Mouse (Mus musculus): ENCODE measurements around the gene Dcbld1. TPM values are rescaled to one million over a fixed set of nuclear protein-coding genes. Genes with fewer than 3 reads are reported as not detected.
"Not testable (repeated sequence)": the region's sequence is repeated elsewhere in the genome, so short reads cannot be mapped to it uniquely, and the experiment has no call there.

The Dcbld1 gene
- polyA plus RNA-seq, 1 experiment from 2014 or later = 4.4 TPM

DNA sequence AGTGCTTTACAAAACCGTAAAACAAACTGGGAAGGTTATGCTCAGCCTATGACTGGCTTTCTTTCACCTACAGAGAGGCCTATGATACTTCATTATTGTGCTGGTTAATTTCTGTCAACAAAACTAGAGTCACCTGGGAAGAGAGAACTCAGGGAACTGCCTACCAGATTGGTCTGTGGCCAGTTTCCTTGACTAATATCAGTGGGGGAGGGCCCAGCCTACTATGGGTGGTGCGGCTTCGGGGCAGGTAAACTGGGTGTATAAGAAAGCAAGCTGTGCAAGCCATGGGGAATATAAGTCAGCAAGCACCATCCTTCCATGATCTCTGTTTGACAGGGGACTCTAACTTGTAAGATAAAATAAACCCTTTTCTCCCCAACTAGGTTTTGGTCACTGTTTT lies 47.2 kb downstream of the Dcbld1 start:
- no peak overlapping the region for H3K4me2 ChIP-seq
- 73% methylated on average over 3 of the region's 3 CpGs for WGBS (ENCODE audit: insufficient replicate concordance)

DNA sequence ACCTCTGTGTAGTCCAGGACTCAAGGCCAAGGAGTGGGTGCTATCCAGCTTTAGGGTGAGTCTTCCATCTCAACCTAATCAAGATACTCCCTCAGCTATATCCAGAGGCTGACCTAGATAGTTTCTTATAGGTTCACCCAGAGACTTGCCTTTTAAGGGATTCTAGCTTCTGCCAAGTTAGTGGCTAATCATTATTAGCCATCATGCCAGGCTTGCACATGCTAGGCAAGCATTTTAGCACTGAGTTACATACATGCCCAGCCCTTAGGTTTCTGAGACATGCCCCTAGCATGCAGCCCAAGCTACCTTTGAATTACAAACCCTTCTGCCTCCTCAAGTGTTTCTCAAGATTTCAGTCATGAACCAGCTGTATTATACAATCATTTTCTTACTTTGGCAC lies 47.9 kb downstream of the Dcbld1 start:
- Histone ChIP-seq H3K4me2 (no peak overlapping the region), H3K36me3 (replicated peaks) (no peaks in the 10 kb centered on the region), H3K27ac (replicated peaks) (no peak overlapping the region), H3K4me3 (replicated peaks) (no peak overlapping the region), H3K27me3 (no peaks in the 10 kb centered on the region), H3K9ac (no peak overlapping the region), H3K9me3 (replicated peaks) (no peaks in the 10 kb centered on the region), H3K4me1 (replicated peaks) (0 out of 2 replicates have a peak, but pooled peaks cover 3% of the 10 kb centered on the region)
- ATAC-seq (ENCODE audit: insufficient read depth) = no peak

More for the DNA sequence above, 47.2 kb downstream of the Dcbld1 start:
- Histone ChIP-seq H3K9ac (no peak overlapping the region), H3K27me3 (no peaks in the 10 kb centered on the region), H3K4me1 (replicated peaks) (0 out of 2 replicates have a peak, but pooled peaks cover 3% of the 10 kb centered on the region), H3K27ac (replicated peaks) (no peak overlapping the region), H3K4me3 (replicated peaks) (no peak overlapping the region), H3K9me3 (replicated peaks) (no peaks in the 10 kb centered on the region), H3K36me3 (replicated peaks) (no peaks in the 10 kb centered on the region)
- no peak for ATAC-seq (ENCODE audit: insufficient read depth)

DNA sequence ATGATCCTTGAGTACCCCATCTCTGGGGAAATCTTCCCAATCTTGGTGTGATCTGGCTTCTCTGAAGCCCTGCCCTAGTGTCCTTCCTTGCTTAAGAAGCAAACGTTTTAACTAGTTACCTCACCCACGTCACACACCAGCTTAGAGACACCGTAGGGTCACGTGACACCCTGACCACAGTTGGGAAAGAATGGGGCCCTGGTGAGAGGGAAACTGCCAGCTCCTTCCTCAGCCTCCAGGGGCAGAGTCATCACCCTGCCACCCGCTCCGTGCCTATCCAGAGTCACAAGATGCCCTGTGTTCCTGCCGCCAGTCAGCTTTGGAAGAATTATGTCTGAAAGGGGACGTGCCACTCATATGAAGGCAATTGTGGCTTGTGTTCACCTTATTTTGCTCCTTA lies 51.2 kb downstream of the Dcbld1 start:
- no peaks in the 10 kb centered on the region for H3K36me3 ChIP-seq (replicated peaks)
- H3K9ac ChIP-seq = no peak overlapping the region
- H3K4me3 ChIP-seq (replicated peaks) = no peak overlapping the region
- H3K4me2 ChIP-seq = no peak overlapping the region
- 0 out of 2 replicates have a peak, but pooled peaks cover 3% of the 10 kb centered on the region for H3K4me1 ChIP-seq (replicated peaks)
- peak; percentile 34; the same call in 1 of the 2 replicates for ATAC-seq (ENCODE audit: insufficient read depth)
- 26% methylated on average over 8 of the region's 8 CpGs for WGBS (ENCODE audit: insufficient replicate concordance)
- no peaks in the 10 kb centered on the region for H3K9me3 ChIP-seq (replicated peaks)
- no peaks in the 10 kb centered on the region for H3K27me3 ChIP-seq
- H3K27ac ChIP-seq (replicated peaks) = no peak overlapping the region

DNA sequence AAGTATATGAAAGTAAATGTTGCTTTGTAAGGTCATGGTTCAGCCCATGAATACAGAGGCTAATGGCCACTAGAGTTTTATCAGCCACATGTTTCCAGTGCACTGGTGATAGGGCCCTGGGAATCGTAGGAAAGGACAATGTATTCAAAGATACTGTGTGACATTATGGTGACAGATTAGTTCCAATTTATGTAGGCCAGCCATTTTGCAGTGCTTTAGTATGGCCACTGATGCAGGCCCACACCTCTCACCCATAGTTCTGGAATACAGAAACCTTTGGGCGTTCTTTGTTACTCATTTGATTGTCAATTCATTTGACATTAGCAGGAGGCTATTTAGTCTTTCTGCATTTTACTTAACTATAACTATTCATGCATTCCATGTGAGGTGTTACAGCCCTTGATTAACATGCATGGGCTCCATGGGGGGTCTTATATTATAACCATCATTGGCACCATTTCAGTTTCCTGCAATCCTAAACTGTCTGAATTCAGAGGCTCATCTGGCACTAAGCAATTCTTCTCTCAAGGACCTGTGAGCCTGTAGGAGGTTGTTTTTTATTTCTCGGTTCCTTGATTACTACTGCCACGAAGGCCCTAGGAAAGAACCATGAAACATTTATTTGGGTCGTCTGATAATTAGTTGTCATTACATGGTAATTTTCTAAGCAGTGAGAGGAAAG lies 54.6 kb downstream of the Dcbld1 start:
- H3K9me3 ChIP-seq (replicated peaks) = no peaks in the 10 kb centered on the region
- ATAC-seq (ENCODE audit: insufficient read depth) = no peak
- H3K27ac ChIP-seq (replicated peaks) = no peak overlapping the region
- H3K36me3 ChIP-seq (replicated peaks) = no peaks in the 10 kb centered on the region
- no peak overlapping the region for H3K4me2 ChIP-seq
- H3K27me3 ChIP-seq = no peaks in the 10 kb centered on the region
- 0 out of 2 replicates have a peak, but pooled peaks cover 3% of the 10 kb centered on the region for H3K4me1 ChIP-seq (replicated peaks)
- H3K4me3 ChIP-seq (replicated peaks) = no peak overlapping the region
- 59% methylated on average over 5 of the region's 5 CpGs for WGBS (ENCODE audit: insufficient replicate concordance)
- no peak overlapping the region for H3K9ac ChIP-seq

DNA sequence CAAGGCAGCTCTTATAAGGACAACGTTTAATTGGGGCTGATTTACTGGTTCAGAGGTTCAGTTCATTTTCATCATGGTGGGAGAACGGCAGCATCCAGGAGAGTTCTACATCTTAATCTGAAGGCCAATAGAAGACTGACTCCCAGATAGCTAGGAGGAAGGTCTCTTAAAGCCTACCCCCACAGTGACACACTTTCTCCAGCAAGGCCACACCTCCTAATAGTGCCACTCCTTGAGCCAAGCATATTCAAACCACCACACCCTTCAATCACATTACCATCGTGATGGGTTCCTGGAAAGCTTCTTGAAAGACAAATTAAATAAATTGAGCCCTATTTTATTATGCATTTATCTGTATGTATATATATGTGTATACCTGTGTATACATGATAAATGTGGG lies 55.8 kb downstream of the Dcbld1 start:
- WGBS (ENCODE audit: insufficient replicate concordance) = 78% methylated on average over 3 of the region's 3 CpGs
- ATAC-seq (ENCODE audit: insufficient read depth) = no peak

DNA sequence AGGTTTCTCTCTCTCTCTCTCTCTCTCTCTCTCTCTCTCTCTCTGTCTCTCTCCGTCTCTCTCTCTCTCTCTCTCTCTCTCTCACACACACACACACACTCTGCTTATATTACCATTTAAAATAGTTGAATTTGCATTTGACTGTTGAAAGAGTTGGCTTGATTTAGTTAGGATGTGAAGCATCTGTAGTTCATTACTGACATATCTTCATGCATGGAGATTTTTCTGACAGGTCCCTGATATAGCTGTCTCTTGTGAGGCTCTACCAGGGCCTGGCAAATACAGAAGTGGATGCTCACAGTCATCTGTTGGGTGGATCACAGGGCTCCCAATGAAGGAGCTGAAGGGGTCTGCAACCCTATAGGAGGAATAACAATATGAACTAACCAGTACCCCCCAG lies 59.0 kb downstream of the Dcbld1 start:
- not testable (repeated sequence) for H3K4me1 ChIP-seq (replicated peaks); H3K4me2 ChIP-seq; H3K9me3 ChIP-seq (replicated peaks); H3K27ac ChIP-seq (replicated peaks); ATAC-seq (ENCODE audit: insufficient read depth); H3K4me3 ChIP-seq (replicated peaks); H3K27me3 ChIP-seq; H3K36me3 ChIP-seq (replicated peaks); H3K9ac ChIP-seq
- 50% methylated on average over 1 of the region's 1 CpGs for WGBS (ENCODE audit: insufficient replicate concordance)

More for the DNA sequence above, 55.8 kb downstream of the Dcbld1 start:
- H3K36me3 ChIP-seq (replicated peaks) = no peaks in the 10 kb centered on the region
- H3K4me3 ChIP-seq (replicated peaks) = no peak overlapping the region
- 0 out of 2 replicates have a peak, but pooled peaks cover 3% of the 10 kb centered on the region for H3K4me1 ChIP-seq (replicated peaks)
- H3K27ac ChIP-seq (replicated peaks) = no peak overlapping the region
- H3K9ac ChIP-seq = no peak overlapping the region
- no peaks in the 10 kb centered on the region for H3K9me3 ChIP-seq (replicated peaks)
- no peaks in the 10 kb centered on the region for H3K27me3 ChIP-seq
- no peak overlapping the region for H3K4me2 ChIP-seq

DNA sequence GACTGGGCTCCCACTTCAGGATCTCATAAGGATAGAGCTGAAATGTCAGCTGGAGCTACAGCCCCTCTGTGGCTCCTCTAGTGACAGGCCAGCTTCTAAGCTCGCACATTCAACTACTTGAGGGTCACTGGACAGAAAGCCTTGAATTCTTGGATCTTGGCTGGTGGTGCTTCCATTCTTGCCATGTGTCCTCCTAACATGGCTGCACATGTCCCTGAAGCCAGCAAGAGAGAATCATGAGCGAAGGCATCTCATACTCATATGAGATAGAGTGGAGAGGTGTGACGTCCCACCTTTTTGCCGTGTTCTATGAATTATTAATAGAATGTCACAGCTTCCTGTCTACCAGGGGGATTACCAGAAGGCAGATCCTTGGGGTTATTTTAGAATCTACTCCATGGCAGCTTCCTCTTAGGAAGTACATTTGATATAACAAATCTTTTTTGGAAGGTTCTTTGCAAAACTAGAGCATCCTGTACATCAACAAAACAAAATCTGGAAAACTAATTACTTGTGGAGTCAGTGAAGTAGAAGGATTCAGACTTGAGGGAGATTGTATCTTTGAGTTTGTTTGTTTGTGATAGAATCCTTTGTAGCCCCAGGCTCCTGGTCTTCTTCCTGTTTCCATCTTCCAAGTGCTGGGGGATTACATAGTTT lies 60.6 kb downstream of the Dcbld1 start:
- 56% methylated on average over 4 of the region's 4 CpGs for WGBS (ENCODE audit: insufficient replicate concordance)
- H3K9me3 ChIP-seq (replicated peaks) = no peaks in the 10 kb centered on the region
- H3K27me3 ChIP-seq = no peaks in the 10 kb centered on the region
- H3K36me3 ChIP-seq (replicated peaks) = no peaks in the 10 kb centered on the region
- no peaks in the 10 kb centered on the region; the same call in 1 of the 2 replicates for H3K4me1 ChIP-seq (replicated peaks)
- no peak overlapping the region for H3K27ac ChIP-seq (replicated peaks)
- H3K4me3 ChIP-seq (replicated peaks) = no peak overlapping the region
- H3K4me2 ChIP-seq = no peak overlapping the region
- no peak overlapping the region for H3K9ac ChIP-seq
- no peak for ATAC-seq (ENCODE audit: insufficient read depth)

DNA sequence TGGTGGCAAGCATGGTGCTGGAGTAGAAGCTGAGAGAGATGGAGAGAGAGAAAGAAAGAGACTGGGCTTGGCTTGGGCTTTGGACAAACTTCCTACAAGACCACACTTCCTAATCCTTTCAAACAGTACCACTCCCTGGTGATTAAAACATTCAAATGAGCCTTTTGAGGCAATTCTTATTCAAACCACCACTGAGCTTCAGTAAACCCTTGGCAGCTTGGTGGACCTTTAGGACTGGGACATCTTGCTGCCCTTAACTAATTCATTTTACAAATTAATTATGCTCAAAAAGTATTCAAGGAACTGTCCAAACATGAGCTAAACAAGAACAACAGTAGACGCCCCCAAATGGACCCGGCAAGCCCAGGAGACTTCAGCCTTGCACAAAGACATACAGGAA lies 62.5 kb downstream of the Dcbld1 start:
- Histone ChIP-seq H3K4me3 (replicated peaks) (no peak overlapping the region), H3K27me3 (no peaks in the 10 kb centered on the region), H3K9ac (no peak overlapping the region), H3K36me3 (replicated peaks) (no peaks in the 10 kb centered on the region), H3K27ac (replicated peaks) (no peak overlapping the region), H3K4me2 (no peak overlapping the region), H3K4me1 (replicated peaks) (no peaks in the 10 kb centered on the region; the same call in 1 of the 2 replicates), H3K9me3 (replicated peaks) (no peaks in the 10 kb centered on the region)
- no peak for ATAC-seq (ENCODE audit: insufficient read depth)
- 67% methylated on average over 2 of the region's 2 CpGs for WGBS (ENCODE audit: insufficient replicate concordance)

DNA sequence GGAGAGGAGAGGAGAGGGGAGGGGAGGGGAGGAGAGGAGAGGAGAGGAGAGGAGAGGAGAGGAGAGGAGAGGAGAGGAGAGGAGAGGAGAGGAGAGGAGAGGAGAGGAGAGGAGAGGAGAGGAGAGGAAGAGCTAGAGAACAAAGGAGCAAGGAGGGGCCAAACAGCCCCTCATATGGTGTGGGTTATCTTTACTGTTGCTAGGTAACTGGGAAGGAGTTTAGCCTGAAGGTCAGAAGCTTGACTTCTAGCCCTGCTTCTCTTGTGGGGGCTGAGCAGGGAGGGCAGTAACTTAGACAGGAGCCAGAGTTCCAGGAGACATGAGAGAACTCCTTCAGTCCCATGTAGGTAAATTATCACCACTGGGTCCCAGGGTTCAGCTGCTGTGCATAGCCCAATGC lies 65.1 kb downstream of the Dcbld1 start:
- not testable (repeated sequence) for H3K4me3 ChIP-seq (replicated peaks); H3K36me3 ChIP-seq (replicated peaks); H3K9ac ChIP-seq; H3K27me3 ChIP-seq; H3K27ac ChIP-seq (replicated peaks); H3K9me3 ChIP-seq (replicated peaks); H3K4me2 ChIP-seq; ATAC-seq (ENCODE audit: insufficient read depth); H3K4me1 ChIP-seq (replicated peaks)

DNA sequence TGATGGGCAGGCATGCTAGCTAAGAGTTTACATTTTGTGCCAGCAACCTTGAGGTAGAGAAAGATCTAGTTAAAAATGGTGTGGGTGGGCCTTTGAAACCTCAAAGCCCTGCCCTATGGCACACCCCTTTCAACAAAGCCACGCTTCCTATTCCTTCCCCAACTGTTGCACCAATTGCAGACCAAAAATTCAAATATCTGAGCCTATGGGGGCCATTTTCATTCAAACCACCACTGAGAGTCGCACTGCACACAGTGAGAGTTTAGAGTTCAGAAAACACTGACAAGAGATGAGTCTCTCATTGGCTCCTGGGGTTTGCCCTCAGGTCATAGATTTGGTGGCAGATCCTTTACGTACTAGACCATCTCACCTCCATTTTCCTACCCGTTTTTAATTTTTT lies 68.3 kb downstream of the Dcbld1 start:
- Histone ChIP-seq H3K27me3 (no peaks in the 10 kb centered on the region), H3K9me3 (replicated peaks) (no peaks in the 10 kb centered on the region), H3K27ac (replicated peaks) (no peak overlapping the region), H3K4me2 (no peak overlapping the region), H3K4me1 (replicated peaks) (no peaks in the 10 kb centered on the region; the same call in 1 of the 2 replicates), H3K36me3 (replicated peaks) (0 out of 2 replicates have a peak, but pooled peaks cover 4% of the 10 kb centered on the region), H3K9ac (no peak overlapping the region), H3K4me3 (replicated peaks) (no peak overlapping the region)
- 63% methylated on average over 4 of the region's 4 CpGs for WGBS (ENCODE audit: insufficient replicate concordance)
- no peak for ATAC-seq (ENCODE audit: insufficient read depth)

DNA sequence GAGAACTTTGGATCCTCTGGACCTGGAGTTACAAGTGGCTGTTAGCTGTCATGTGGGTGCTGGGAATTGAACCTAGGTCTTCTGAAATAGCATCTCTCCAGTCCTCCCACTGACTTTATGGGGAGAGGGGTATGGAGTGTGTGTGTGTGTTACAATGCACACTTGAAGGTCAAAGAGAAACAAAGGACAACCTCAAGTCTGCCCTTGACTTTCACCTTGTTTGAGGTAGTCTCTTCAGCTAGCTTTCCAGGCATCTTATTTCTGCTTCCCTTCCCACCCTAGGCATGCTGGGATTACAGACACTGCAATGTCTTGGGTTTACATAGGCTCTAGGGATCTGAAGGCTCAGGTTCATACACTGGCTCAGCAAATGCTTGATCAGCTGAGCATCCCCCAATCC lies 68.9 kb downstream of the Dcbld1 start:
- Histone ChIP-seq H3K9me3 (replicated peaks) (no peaks in the 10 kb centered on the region), H3K27ac (replicated peaks) (no peak overlapping the region), H3K27me3 (no peaks in the 10 kb centered on the region), H3K4me1 (replicated peaks) (no peaks in the 10 kb centered on the region; the same call in 1 of the 2 replicates), H3K9ac (no peak overlapping the region), H3K36me3 (replicated peaks) (0 out of 2 replicates have a peak, but pooled peaks cover 4% of the 10 kb centered on the region), H3K4me3 (replicated peaks) (no peak overlapping the region), H3K4me2 (no peak overlapping the region)
- no peak for ATAC-seq (ENCODE audit: insufficient read depth)

Measured in liver, embryonic 15.5 days (tissue).